Mouse (Mus musculus) heart, adult 2 months (tissue): ENCODE results near the gene Itgad.

Experiments
- CTCF ChIP-seq: fragments of 200-600 bp; IDR thresholded peaks from 2 replicates; pipeline ENCODE4 v1.8.1; 2022; ENCODE audit warnings: antibody characterized with exemption, mild to moderate bottlenecking, moderate library complexity
- EP300 ChIP-seq: fragments of 200-500 bp; IDR thresholded peaks from 2 replicates; pipeline ENCODE4 v1.6.1; 2011; ENCODE audit warnings: low read depth, low read length, control low read depth; ENCODE audit not compliant: insufficient read depth
- POLR2A ChIP-seq: fragments of 200-500 bp; IDR thresholded peaks from 2 replicates; pipeline ENCODE4 v1.6.1; 2011; ENCODE audit warnings: mild to moderate bottlenecking, low read depth, low read length, control low read depth; ENCODE audit not compliant: insufficient read depth

DNA sequence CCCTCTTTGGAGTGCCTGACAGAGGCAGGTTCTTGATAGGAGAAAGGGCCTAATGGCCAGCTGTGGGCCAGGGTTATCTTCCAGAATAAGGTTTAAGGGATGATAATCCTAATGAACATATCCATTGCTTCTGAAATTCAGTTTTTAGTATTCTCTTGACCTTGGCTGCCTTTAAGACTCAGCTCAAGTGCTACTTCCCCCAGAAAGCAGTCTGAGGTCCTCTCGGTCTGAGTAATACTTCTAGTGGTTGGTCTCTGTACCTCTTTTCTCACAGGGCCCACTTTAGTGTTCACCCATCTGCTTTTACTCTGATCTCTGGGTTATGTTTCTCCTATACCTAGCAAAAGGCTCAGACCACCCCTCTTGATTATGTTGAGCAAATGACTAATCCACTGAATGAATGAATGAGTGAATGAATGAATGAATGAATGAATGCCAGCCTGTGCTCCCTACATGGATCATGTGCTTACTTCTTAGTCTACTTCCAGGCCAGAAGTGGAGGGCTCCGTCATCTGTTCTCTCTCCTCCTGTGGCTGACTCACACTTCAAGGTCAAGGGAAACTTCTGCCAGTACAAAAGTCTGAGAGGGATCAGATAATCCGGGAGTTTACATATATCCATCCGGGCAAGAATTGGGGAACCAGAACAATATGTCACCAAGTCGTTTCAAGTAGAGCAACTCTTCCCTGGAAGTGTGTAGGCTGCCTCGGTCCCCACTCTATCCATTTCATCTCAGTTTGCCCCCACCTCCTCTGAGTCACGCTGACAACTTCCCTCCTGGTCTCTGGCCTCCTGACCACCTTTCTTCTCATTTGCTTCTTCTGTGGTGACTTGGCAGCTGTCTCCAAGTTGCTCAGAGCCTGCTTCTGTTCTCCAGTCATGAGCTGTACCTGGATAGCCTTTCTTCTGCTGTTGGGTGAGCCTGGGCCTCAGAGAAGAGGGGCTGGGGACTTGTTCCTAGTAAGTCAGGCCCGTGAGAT, 25.1 kb upstream of the Itgad start, which contains the start of gene Itgax:
- TF ChIP-seq CTCF = no peak
- TF ChIP-seq EP300 = no peak
- TF ChIP-seq POLR2A = no peak
